13 mouse cellular contexts compared by ENCODE assay signal in genomic region chr13:49140567-49140966, GRCm38 (mm10). TPM values are rescaled to one million over a fixed set of nuclear protein-coding genes. Genes with fewer than 3 reads are reported as not detected.
DNase-seq lines count a peak whose midpoint lies in the region; ATAC-seq and TF ChIP-seq lines count a peak whose summit lies in the region.
"Had no signal": no experiment of that assay in that cellular context is flagged by ENCODE, and none has a peak within 500 bp of the region (broad histone marks: within the 10 kb centered on the region; RNA-seq: fewer than 3 reads in every experiment).

No protein-coding gene starts in this region.

- 61% methylated on average over 4 of the region's 4 CpGs for WGBS in liver, embryonic 16.5 days (ENCODE audit: insufficient replicate concordance)
- WGBS in lung, embryonic 14.5 days, result 50% methylated on average over 4 of the region's 4 CpGs
- 49% methylated on average over 4 of the region's 4 CpGs for WGBS in stomach, embryonic 16.5 days
- 58% methylated on average over 4 of the region's 4 CpGs for WGBS in midbrain, embryonic 16.5 days

- no peaks in the 10 kb centered on the region for H3K4me1 ChIP-seq in liver, embryonic 16.5 days (ENCODE audit: control insufficient read depth, low read depth, low read length)
- no peaks in the 10 kb centered on the region for H3K4me1 ChIP-seq in lung, embryonic 14.5 days (ENCODE audit: insufficient read depth)
- peaks cover 35% of the 10 kb centered on the region for H3K4me1 ChIP-seq in stomach, embryonic 16.5 days (ENCODE audit: control insufficient read depth, insufficient read depth, low read length)
- peaks cover 37% of the 10 kb centered on the region for H3K4me1 ChIP-seq in midbrain, embryonic 16.5 days (ENCODE audit: control insufficient read depth, insufficient read depth, low read length)

- TF ChIP-seq CTCF in lung, embryonic 14.5 days (IDR thresholded peaks at IDR 0.05; ENCODE audit: low read depth), result no peak

- H3K36me3 ChIP-seq in liver, embryonic 16.5 days (ENCODE audit: control insufficient read depth, insufficient read depth), result no peaks in the 10 kb centered on the region
- H3K36me3 ChIP-seq in lung, embryonic 14.5 days (ENCODE audit: insufficient read depth), result no peaks in the 10 kb centered on the region
- no peaks in the 10 kb centered on the region for H3K36me3 ChIP-seq in stomach, embryonic 16.5 days (ENCODE audit: control insufficient read depth, insufficient read depth, low read length)
- 0 out of 2 replicates have a peak, but pooled peaks cover 3% of the 10 kb centered on the region for H3K36me3 ChIP-seq in midbrain, embryonic 16.5 days (ENCODE audit: control insufficient read depth, insufficient read depth, low read length)
- H3K36me3 ChIP-seq: hindbrain, embryonic 15.5 days; midbrain, embryonic 15.5 days had no signal

- ATAC-seq in liver, embryonic 16.5 days (ENCODE audit: low read depth), result peak; percentile 67; the same call in 1 of the 2 replicates
- peak; percentile 47; the same call in 1 of the 2 replicates for ATAC-seq in lung, embryonic 14.5 days (ENCODE audit: insufficient read depth)
- peak; percentile 92 for ATAC-seq in stomach, embryonic 16.5 days (ENCODE audit: insufficient read depth, low FRiP score)
- ATAC-seq in midbrain, embryonic 16.5 days, result no peak
- ATAC-seq: midbrain, embryonic 15.5 days; Patski had no signal

- no peak overlapping the region for H3K27ac ChIP-seq in liver, embryonic 16.5 days (ENCODE audit: low read length)
- no peak overlapping the region for H3K27ac ChIP-seq in lung, embryonic 14.5 days (ENCODE audit: low read depth)
- H3K27ac ChIP-seq in stomach, embryonic 16.5 days (ENCODE audit: low read length), result peak overlapping the region; percentile 81
- H3K27ac ChIP-seq in midbrain, embryonic 16.5 days (ENCODE audit: low read length), result no peak overlapping the region
- H3K27ac ChIP-seq: hindbrain, embryonic 15.5 days; liver, embryonic 14.5 days; midbrain, embryonic 15.5 days had no signal

- no peak overlapping the region for H3K4me2 ChIP-seq in liver, embryonic 16.5 days (ENCODE audit: low read depth, low read length)
- no peak overlapping the region for H3K4me2 ChIP-seq in lung, embryonic 14.5 days
- H3K4me2 ChIP-seq in stomach, embryonic 16.5 days (ENCODE audit: low read depth, low read length), result 0 out of 2 replicates have a peak overlapping the region, but pooled peaks have one; percentile 15
- no peak overlapping the region for H3K4me2 ChIP-seq in midbrain, embryonic 16.5 days (ENCODE audit: low read length)
- H3K4me2 ChIP-seq: hindbrain, embryonic 15.5 days; midbrain, embryonic 15.5 days had no signal

- no peak overlapping the region for H3K4me3 ChIP-seq in liver, embryonic 16.5 days (ENCODE audit: low read depth, low read length)
- H3K4me3 ChIP-seq in lung, embryonic 14.5 days (ENCODE audit: low read depth, low read length), result no peak overlapping the region
- no peak overlapping the region for H3K4me3 ChIP-seq in stomach, embryonic 16.5 days (replicated peaks; ENCODE audit: low read length)
- H3K4me3 ChIP-seq in midbrain, embryonic 16.5 days (ENCODE audit: low read depth, low read length), result no peak overlapping the region
- H3K4me3 ChIP-seq: hindbrain, embryonic 15.5 days; midbrain, embryonic 15.5 days had no signal

- DNase-seq in liver, result no peak
- peak; percentile 66 for DNase-seq in kidney, adult 9 months
- peak; percentile 50 for DNase-seq in lung, embryonic 14.5 days
- no peak for DNase-seq in frontal cortex, postnatal 14 days (ENCODE audit: low spot score in 2 of 2)
- DNase-seq: adrenal gland, adult 2 months; right cerebral cortex, postnatal 14 days had no signal

- H3K27me3 ChIP-seq in liver, embryonic 16.5 days (ENCODE audit: control insufficient read depth, insufficient read depth, low read depth, low read length), result peaks cover 16% of the 10 kb centered on the region
- H3K27me3 ChIP-seq in lung, embryonic 14.5 days (ENCODE audit: insufficient read depth, low read length), result peaks cover 11% of the 10 kb centered on the region
- peaks cover 5% of the 10 kb centered on the region; the same call in 1 of the 2 replicates for H3K27me3 ChIP-seq in stomach, embryonic 16.5 days (ENCODE audit: control insufficient read depth, insufficient read depth, low read length)
- no peaks in the 10 kb centered on the region for H3K27me3 ChIP-seq in midbrain, embryonic 16.5 days (ENCODE audit: control insufficient read depth, insufficient read depth, low read depth, low read length)
- H3K27me3 ChIP-seq: hindbrain, embryonic 15.5 days; midbrain, embryonic 15.5 days had no signal

- no peaks in the 10 kb centered on the region for H3K9me3 ChIP-seq in liver, embryonic 16.5 days (replicated peaks; ENCODE audit: control insufficient read depth, low read length)
- H3K9me3 ChIP-seq in lung, embryonic 14.5 days (ENCODE audit: low read depth, low read length), result no peaks in the 10 kb centered on the region
- H3K9me3 ChIP-seq in stomach, embryonic 16.5 days (replicated peaks; ENCODE audit: control insufficient read depth, low read length), result no peaks in the 10 kb centered on the region
- H3K9me3 ChIP-seq in midbrain, embryonic 16.5 days (replicated peaks; ENCODE audit: control insufficient read depth, low read length, poor library complexity, severe bottlenecking), result no peaks in the 10 kb centered on the region
- H3K9me3 ChIP-seq: hindbrain, embryonic 15.5 days; midbrain, embryonic 15.5 days had no signal

- no peak overlapping the region for H3K9ac ChIP-seq in liver, embryonic 16.5 days (ENCODE audit: low read depth, low read length)
- H3K9ac ChIP-seq in lung, embryonic 14.5 days, result no peak overlapping the region
- peak overlapping the region; percentile 31; the same call in 1 of the 2 replicates for H3K9ac ChIP-seq in stomach, embryonic 16.5 days (ENCODE audit: low read length)
- H3K9ac ChIP-seq in midbrain, embryonic 16.5 days (ENCODE audit: low read depth, low read length), result no peak overlapping the region
- H3K9ac ChIP-seq: hindbrain, embryonic 15.5 days; liver, embryonic 14.5 days; midbrain, embryonic 15.5 days had no signal

RNA-seq across cellular contexts. Expression of gene Wnk2, which starts 7.2 kb away (rescaled TPM):
- 0.08 and 0.15 TPM in 2 replicates for polyA plus RNA-seq in liver, embryonic 16.5 days (2015; fragmentation: Nextera tagmentation; extraction: Ambion mirVana)
- polyA plus RNA-seq in lung, embryonic 14.5 days (2014; fragmentation: Nextera tagmentation; extraction: Ambion mirVana), result 1.5 and 1.8 TPM in 2 replicates
- 3.3 and 3.4 TPM in 2 replicates for polyA plus RNA-seq in stomach, embryonic 16.5 days (2015; fragmentation: Nextera tagmentation; extraction: Ambion mirVana)
- polyA plus RNA-seq in midbrain, embryonic 16.5 days (2015; fragmentation: Nextera tagmentation; extraction: Ambion mirVana), result 20.8 TPM in 2 replicates

RNA-seq across cellular contexts. Expression of gene Ninj1, which starts 46.7 kb away (rescaled TPM):
- 54.3 and 58.0 TPM in 2 replicates for polyA plus RNA-seq in liver, embryonic 16.5 days (2015; fragmentation: Nextera tagmentation; extraction: Ambion mirVana)
- polyA plus RNA-seq in lung, embryonic 14.5 days (2014; fragmentation: Nextera tagmentation; extraction: Ambion mirVana), result 39.4 and 44.2 TPM in 2 replicates
- 57.8 and 61.0 TPM in 2 replicates for polyA plus RNA-seq in stomach, embryonic 16.5 days (2015; fragmentation: Nextera tagmentation; extraction: Ambion mirVana)
- polyA plus RNA-seq in midbrain, embryonic 16.5 days (2015; fragmentation: Nextera tagmentation; extraction: Ambion mirVana), result 19.3 and 22.3 TPM in 2 replicates

Comparison
In these comparisons a context has a peak if more than half of its experiments do, and no peak if none do; other contexts are left out.
1. DNase-seq: peak in kidney, adult 9 months (single experiment) and lung, embryonic 14.5 days (single experiment); none in liver (single experiment) and frontal cortex, postnatal 14 days (0 of 2).